Mouse (Mus musculus) C2C12 (cell line): Measurements from ENCODE around the gene Ugcg. TPM values are rescaled to one million over a fixed set of nuclear protein-coding genes. Genes with fewer than 3 reads are reported as not detected.

Experiments used
- H3K27me3 ChIP-seq: one replicate; pipeline ENCODE4 v1.6.1; 2011; ENCODE audit not compliant: control insufficient read depth, insufficient read depth, insufficient read length
- H3K36me3 ChIP-seq: one replicate; pipeline ENCODE4 v1.6.1; 2011; ENCODE audit not compliant: control insufficient read depth, insufficient read depth
- H3K4me3 ChIP-seq: one replicate; pipeline ENCODE4 v1.5.1; 2011; ENCODE audit warnings: mild to moderate bottlenecking, control low read depth; ENCODE audit not compliant: poor library complexity, insufficient read depth, severe bottlenecking
- H3K79me2 ChIP-seq: one replicate; pipeline ENCODE4 v1.6.1; 2011; ENCODE audit not compliant: control insufficient read depth, insufficient read depth
- H3K79me3 ChIP-seq: one replicate; pipeline ENCODE4 v1.6.1; 2011; ENCODE audit warnings: low read depth, control low read depth
- H3ac ChIP-seq: one replicate; pipeline ENCODE3; 2011; ENCODE audit warnings: low read depth; ENCODE audit not compliant: control insufficient read depth, insufficient read length
- CEBPB ChIP-seq: IDR thresholded peaks from one replicate; pipeline ENCODE4 v1.6.1; 2011; ENCODE audit warnings: low read depth, mild to moderate bottlenecking, control low read depth, moderate library complexity
- CTCF ChIP-seq: IDR thresholded peaks from one replicate; pipeline ENCODE4 v1.5.1; 2011; ENCODE audit not compliant: control insufficient read depth, insufficient read depth, insufficient read length
- FOSL1 ChIP-seq: IDR thresholded peaks from one replicate; pipeline ENCODE4 v1.8.0; 2011; ENCODE audit warnings: mild to moderate bottlenecking, low read length; ENCODE audit not compliant: poor library complexity, insufficient read depth, severe bottlenecking
- MAX ChIP-seq: IDR thresholded peaks from one replicate; pipeline ENCODE4 v1.6.1; 2011; ENCODE audit warnings: mild to moderate bottlenecking, control low read depth
- MYOD1 ChIP-seq: IDR thresholded peaks from one replicate; pipeline ENCODE4 v1.6.1; 2011; ENCODE audit warnings: low read depth; ENCODE audit not compliant: control insufficient read depth, insufficient read length
- MYOG ChIP-seq: IDR thresholded peaks from one replicate; pipeline ENCODE4 v1.6.1; 2011; ENCODE audit not compliant: control insufficient read depth, insufficient read length; ENCODE audit errors: extremely low read depth
- USF1 ChIP-seq: IDR thresholded peaks from one replicate; pipeline ENCODE4 v1.6.1; 2011; ENCODE audit warnings: low read depth, mild to moderate bottlenecking, control low read depth, moderate library complexity
- polyA plus RNA-seq: library from polyadenylated mRNA; unstranded; fragments of >200 nt; fragmentation: generic; extraction: Trizol; gene quantifications from one replicate; pipeline ENCODE4 v1.2.1, GENCODE M21; 2012; ENCODE audit warnings: missing spikeins

The Ugcg gene
- polyA plus RNA-seq, 1 experiment = 34.5 TPM

GRCm38 (mm10) chr4:59265182-59265581 lies 76.1 kb downstream of the Ugcg start:
- no peaks in the 10 kb centered on the region for H3K79me3 ChIP-seq
- TF ChIP-seq MAX (no peak), CTCF (no peak), FOSL1 (no peak), CEBPB (no peak), MYOG (no peak)
- no peaks in the 10 kb centered on the region for H3K27me3 ChIP-seq

DNA sequence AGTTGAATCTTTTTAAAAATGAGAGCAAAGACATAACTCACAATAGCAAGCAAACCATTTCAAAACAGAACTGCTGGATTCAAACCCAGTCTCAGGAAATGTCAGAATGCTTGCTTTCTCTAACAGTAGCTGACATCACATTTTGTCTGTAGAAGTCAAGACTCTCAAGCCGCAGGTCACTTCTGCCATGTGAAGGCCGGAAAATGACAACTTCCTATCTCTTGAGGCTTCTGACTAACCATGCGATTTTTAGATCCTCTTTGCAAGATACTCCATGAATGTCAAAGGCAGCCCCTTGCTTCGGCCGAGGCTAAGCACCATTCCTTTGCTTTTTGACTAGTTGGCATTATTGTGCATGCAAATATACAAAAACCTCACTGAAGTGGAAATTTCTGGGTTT lies 76.6 kb downstream of the Ugcg start:
- no peak overlapping the region for H3K4me3 ChIP-seq

More at GRCm38 (mm10) chr4:59265182-59265581, 76.1 kb downstream of the Ugcg start:
- H3ac ChIP-seq = no peak overlapping the region
- H3K4me3 ChIP-seq = no peak overlapping the region
- H3K79me2 ChIP-seq = no peaks in the 10 kb centered on the region
- no peaks in the 10 kb centered on the region for H3K36me3 ChIP-seq

More for the DNA sequence above, 76.6 kb downstream of the Ugcg start:
- Histone ChIP-seq H3K79me2 (no peaks in the 10 kb centered on the region), H3ac (no peak overlapping the region), H3K36me3 (no peaks in the 10 kb centered on the region), H3K27me3 (no peaks in the 10 kb centered on the region), H3K79me3 (no peaks in the 10 kb centered on the region)
- TF ChIP-seq FOSL1 (no peak), USF1 (no peak), MYOD1 (no peak), MAX (no peak), MYOG (no peak), CEBPB (no peak)

Other genes with a start within 250 kb of the Ugcg start
- gene Zkscan16, start 245.6 kb upstream of the Ugcg start, polyA plus RNA-seq = 0.01 TPM
- 39.6 TPM for gene Ptgr1, start 202.1 kb upstream of the Ugcg start, polyA plus RNA-seq
- 7.4 TPM for gene Dnajc25, start 194.2 kb upstream of the Ugcg start, polyA plus RNA-seq
- not detected for gene Gm20503, start 186.0 kb upstream of the Ugcg start, polyA plus RNA-seq
- gene Gng10, start 154.2 kb upstream of the Ugcg start, polyA plus RNA-seq = 102 TPM
- not detected for gene AI481877, start 50.3 kb upstream of the Ugcg start, polyA plus RNA-seq
- gene Susd1, start 249.4 kb downstream of the Ugcg start, polyA plus RNA-seq = 1.5 TPM